Mouse (Mus musculus): ENCODE measurements around the gene Brf1.

Brf1 gene

GRCm38 (mm10) chr12:113017429-113017984 is 17.0 kb upstream of the Brf1 start:
- in situ Hi-C loops (cut with MboI, MseI): no loop called here

GRCm38 (mm10) chr12:113016976-113017375 is 16.5 kb upstream of the Brf1 start:
- in situ Hi-C loops (cut with MboI, MseI): no loop called here

DNA sequence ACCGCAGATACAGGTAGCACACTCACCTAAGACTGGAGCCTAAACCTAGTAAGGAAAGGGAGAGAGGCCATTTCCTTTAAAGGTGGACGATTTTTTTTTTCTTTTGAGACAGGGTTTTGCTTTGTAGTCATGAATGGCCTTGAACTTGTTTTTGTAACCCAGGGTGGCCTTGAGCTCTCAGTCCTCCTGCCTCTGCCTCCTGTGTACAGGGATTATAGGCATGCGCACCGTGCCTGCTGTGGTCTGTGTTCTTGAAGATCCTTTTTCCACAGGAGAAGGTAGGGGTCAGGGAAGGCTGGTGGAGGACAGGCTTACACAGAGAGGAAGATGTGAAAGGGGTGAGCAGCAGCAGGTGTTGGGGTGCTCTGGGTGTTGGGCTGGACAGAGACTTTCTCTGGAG is 15.5 kb upstream of the Brf1 start:
- in situ Hi-C loops (cut with MboI, MseI): no loop called here

- in situ Hi-C loops (cut with MboI, MseI): no loop called here
Observed at GRCm38 (mm10) chr12:113014561-113015556, 14.4 kb upstream of the Brf1 start.

DNA sequence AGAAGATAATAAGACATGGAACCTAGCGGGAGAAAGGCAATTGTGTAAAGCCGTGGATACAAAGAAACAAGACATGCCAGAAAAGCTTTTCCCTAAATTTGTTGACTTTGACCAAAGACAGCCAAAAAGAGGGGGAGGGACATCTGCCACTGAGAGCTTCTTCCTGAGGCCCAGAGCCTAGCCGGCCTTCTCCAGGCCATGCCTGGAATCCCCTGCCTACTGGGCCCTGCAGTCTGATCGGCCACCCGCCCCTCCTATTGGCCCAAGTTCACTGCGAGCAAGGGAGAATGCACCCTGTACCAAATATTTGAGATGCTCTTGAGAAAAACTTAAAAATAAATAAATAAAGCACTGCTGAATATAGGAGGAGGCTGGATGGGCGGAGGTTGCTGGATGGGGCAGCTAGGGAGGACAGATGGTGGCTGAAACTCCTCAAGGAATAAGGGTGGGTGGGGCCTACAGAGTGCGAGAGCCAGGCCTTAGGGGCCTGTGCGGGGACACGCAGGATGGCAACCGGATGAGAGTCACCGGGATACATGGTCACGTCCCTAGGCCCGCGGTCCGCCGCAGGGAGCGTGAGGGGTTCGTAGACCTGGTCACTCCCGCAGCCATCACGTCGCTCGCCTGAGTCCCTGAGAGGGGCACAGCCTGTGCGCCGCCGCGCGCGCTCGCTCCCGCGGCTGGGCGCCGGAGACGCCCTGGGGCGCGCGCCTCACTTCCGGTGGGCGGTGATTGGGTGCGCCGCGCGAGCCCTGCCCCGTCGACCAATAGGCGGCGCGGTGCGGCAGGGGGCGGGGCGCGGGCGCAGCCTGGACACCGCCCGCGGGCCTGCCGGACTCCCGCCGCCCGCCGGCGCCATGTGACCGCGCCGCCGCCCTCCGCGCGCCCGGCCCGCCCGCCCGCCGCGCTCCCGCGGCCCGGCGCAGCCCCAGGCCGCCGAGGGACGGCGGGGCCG is 13.4 kb upstream of the Brf1 start, which contains the start of gene Pacs2:
Gene Pacs2, plus strand, starts transcription at position 905 of the 955 bp plus-strand sequence.
- in situ Hi-C loops (cut with MboI, MseI): no loop called here

GRCm38 (mm10) chr12:113013021-113013491 is 12.6 kb upstream of the Brf1 start:
- in situ Hi-C loops (cut with MboI, MseI): no loop called here

- in situ Hi-C loops (cut with MboI, MseI): no loop called here
Observed at GRCm38 (mm10) chr12:113012443-113012842, 11.9 kb upstream of the Brf1 start.

GRCm38 (mm10) chr12:113011702-113012360 is 11.3 kb upstream of the Brf1 start:
- in situ Hi-C loops (cut with MboI, MseI): no loop called here

DNA sequence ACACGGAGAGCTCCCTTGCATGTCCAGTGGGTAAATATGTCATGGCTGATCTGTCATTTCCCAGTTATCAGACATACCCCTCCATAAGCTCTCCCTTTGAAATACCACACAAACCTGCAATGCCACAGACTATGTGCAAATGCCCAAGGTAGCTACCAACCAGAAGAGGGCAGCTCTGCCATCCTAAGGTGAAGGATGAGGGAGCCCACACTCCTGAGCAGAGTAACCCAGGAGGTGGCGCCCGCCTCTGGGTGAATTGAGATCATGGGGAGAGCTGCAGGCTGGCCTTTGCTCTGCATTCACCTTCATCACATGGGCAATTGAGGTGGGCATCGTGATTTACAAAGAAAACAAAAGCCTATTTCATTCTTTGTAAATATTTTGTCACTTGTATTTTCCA is 4.5 kb upstream of the Brf1 start:
- in situ Hi-C loops (cut with MboI, MseI): no loop called here

GRCm38 (mm10) chr12:113004011-113004410 is 3.5 kb upstream of the Brf1 start:
- in situ Hi-C loops (cut with MboI, MseI): no loop called here

DNA sequence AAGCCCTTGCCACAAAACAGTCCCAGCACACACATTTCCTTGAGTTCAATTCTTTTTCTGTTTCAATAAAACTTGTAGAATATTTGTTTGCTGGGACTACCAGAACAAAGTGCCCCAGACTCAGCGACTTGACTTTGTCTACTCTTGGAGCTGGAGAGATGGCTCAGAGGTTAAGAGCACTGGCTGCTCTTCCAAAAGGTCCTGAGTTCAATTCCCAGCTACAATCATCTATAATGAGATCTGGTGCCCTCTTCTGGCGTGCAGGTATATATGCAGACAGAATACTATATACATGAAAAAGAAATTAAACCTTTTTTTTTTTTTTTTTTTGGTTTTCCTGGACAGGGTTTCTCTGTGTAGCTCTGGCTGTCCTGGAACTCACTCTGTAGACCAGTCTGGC is 2.2 kb upstream of the Brf1 start:
- in situ Hi-C loops (cut with MboI, MseI): no loop called here

DNA sequence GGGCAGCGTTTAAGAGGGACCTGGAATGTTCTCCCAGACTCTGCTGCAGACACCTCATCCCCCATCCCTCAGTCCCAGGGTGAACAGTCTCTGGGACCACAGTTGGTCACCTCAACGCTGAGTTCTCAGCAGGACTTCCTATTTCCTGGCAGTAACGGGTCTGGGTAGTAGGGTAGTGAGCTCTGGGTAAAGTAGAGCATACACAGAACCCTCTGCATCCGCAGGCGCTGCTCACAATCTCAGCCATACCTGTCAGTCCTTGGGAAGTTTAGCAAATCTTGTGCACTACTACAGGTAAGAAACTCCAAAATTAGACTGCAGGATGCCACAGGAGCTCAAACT is 600 bp upstream of the Brf1 start:
- in situ Hi-C loops (cut with MboI, MseI): no loop called here

GRCm38 (mm10) chr12:112999569-113000293 is 773 bp downstream of the Brf1 start:
- in situ Hi-C loops (cut with MboI, MseI): no loop called here

DNA sequence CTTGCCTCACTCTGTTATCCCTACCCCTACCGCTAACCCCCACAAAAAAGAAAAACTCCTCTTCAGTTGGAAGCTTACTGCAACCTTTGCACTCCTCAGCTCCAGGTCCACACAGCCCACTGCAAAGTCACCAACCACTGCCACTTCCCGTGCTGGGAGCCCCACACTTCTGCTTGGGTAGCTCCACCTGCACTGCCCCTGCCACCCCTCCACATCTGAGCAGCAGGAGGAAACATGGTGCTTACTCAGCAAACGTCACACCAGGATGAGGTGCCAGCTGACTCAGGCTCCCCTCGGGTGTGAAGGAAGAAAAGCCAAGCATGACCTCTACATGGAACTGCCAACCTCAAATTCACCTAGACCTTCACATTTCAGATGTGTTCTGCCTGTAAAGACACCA is 6.4 kb downstream of the Brf1 start:
- in situ Hi-C loops (cut with MboI, MseI): no loop called here

GRCm38 (mm10) chr12:112991444-112991843 is 9.1 kb downstream of the Brf1 start:
- in situ Hi-C loops (cut with MboI, MseI): no loop called here

- in situ Hi-C loops (cut with MboI, MseI): no loop called here
Observed at GRCm38 (mm10) chr12:112990706-112991405, 9.6 kb downstream of the Brf1 start.

- in situ Hi-C loops (cut with MboI, MseI): no loop called here
Observed at GRCm38 (mm10) chr12:112987877-112988276, 12.6 kb downstream of the Brf1 start.

- in situ Hi-C loops (cut with MboI, MseI): no loop called here
Observed at GRCm38 (mm10) chr12:112985346-112985745, 15.2 kb downstream of the Brf1 start.

- in situ Hi-C loops (cut with MboI, MseI): no loop called here
Observed at GRCm38 (mm10) chr12:112982031-112982430, 18.5 kb downstream of the Brf1 start.

GRCm38 (mm10) chr12:112977156-112977555 is 23.3 kb downstream of the Brf1 start:
- in situ Hi-C loops (cut with MboI, MseI): no loop called here

Data from T-helper 1 cell (primary cell).